Mouse (Mus musculus) B cell, adult 2 months (primary cell): ENCODE measurements at regions not wholly inside any gene's neighbourhood (a gene's known extent, or its start where the extent isn't known, plus 50 kb on each side); places are given as distances from the start of the nearest gene placed in this dataset.

Experiments used
- DNase-seq, 2 experiments: peaks; one replicate each; pipeline ENCODE4 v3.0.0; 2022

DNA sequence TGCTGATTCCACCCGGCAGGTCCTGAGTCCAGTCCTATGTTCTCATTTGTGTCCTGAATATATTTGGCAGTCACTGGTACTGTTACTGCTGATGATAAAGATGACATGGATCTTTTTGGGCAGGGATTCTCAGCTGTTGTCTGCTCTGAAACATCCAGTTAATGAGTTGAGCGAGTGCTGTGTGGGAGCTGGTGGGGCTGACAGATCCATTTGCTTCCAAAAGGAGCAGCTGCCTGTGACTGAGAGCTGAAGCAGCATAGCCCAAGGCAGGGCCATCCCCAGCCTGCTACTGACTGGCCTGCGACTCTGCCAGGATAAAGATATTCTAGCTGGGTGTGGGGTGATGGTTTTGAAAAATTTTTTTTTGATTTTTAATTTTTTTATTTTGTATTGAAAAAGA, 200.3 kb upstream of the Gm11042 start:
- no peak for DNase-seq

GRCm38 (mm10) chr12:74502791-74503190, 186.6 kb upstream of the Gm11042 start:
- DNase-seq: no peak

DNA sequence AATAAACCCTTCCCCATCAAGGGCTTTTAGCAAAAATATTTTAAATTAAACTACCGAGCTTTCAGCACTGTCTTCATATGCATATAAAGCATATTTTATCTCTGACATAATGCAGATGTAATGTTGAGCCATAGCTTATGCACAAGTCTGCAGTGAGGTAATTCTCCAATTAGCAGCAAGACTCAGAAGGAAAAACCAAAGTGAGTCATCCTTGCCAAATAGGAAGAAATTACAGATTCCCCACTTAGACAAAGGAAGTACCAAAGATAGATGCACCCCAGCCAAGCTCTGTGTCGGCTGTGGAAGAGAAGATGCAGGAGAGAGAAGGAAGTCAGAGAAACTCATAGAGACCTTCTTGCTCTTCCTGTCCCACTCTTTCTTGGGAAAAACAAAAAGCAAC, 161.4 kb upstream of the Gm11042 start:
- DNase-seq: no peak

DNA sequence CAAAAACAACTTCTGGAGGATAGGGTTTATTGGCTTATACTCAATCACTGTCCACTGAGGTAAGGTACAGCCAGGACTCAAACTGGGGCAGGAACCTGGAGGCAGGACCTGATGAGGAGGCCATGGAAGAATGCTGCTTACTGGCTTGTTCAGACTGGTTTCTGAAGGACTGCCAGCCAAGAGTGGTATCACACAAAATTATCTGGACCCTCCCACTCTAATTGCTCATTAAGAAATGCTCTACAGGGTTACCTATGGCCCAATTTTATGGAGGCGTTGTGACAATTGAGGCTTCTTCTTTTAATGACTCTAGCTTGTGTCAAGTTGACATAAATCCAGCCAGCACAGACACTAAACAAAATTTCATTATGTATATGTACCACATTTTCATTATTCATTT, 158.5 kb upstream of the Gm11042 start:
- no peak for DNase-seq

DNA sequence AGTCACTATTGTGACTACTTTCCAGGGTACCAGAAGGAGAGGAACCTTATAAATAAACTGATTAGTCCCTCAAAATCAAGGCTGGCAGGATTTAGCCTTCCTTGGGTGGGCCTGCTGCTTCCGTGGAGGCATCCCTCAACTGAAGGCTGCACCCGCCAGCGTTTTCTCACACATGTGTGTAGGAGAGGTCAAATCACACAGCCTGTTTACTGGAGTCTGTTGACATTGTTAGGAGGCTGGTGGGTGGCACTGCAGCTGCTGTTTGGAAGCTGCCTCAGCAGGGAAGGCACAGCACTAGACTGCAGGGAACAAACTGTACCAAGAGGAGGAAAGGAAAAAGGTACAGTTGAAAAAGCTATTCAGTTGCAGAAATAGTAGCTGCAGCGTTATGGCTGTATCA, 142.3 kb upstream of the Gm11042 start:
- no peak for DNase-seq

GRCm38 (mm10) chr12:74452375-74453090, 136.3 kb upstream of the Gm11042 start:
- DNase-seq: no peak

GRCm38 (mm10) chr12:74448248-74448647, 132.1 kb upstream of the Gm11042 start:
- DNase-seq: no peak

GRCm38 (mm10) chr12:74434874-74435273, 118.7 kb upstream of the Gm11042 start:
- no peak for DNase-seq

GRCm38 (mm10) chr12:74414738-74415137, 98.5 kb upstream of the Gm11042 start:
- no peak for DNase-seq

DNA sequence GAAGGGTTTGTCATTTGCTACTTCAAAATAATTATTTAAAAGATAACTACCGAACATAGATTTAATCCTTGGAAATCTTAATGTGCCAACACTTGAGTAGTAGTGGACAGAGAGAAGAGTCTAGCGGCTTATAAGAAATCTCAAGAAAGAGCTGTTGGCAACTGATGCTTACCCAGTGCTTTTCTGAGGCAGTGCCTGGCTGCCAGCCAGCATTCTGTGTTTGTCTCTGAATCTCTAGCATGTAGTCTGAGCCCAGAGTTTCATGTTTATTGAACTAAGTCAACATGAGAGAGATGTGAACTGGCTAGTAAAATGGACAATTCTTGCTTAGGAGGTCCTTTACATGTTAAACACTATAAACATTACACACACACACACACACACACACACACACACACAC, 94.3 kb upstream of the Gm11042 start:
- no peak for DNase-seq

- DNase-seq: no peak
Measured at GRCm38 (mm10) chr12:74407591-74408095, 91.4 kb upstream of the Gm11042 start.

- DNase-seq: no peak
Measured at GRCm38 (mm10) chr12:74389811-74390210, 73.6 kb upstream of the Gm11042 start.
